Mouse (Mus musculus) urinary bladder, adult 18-20 months (tissue): ENCODE measurements around the gene Pan3.

Experiments
- DNase-seq, 2 experiments: peaks; one replicate each; pipeline ENCODE4 v3.0.0; 2022; ENCODE audit warnings: low spot score in 2 of 2, mixed read lengths in 2 of 2

The Pan3 gene

GRCm38 (mm10) chr5:147551879-147552627 is 122.1 kb downstream of the Pan3 start:
- DNase-seq = no peak

GRCm38 (mm10) chr5:147557641-147558040 is 127.7 kb downstream of the Pan3 start:
- peak in 1 of 2 experiments; percentile 18 for DNase-seq

- no peak for DNase-seq
Observed at GRCm38 (mm10) chr5:147563511-147564139, 133.7 kb downstream of the Pan3 start.

- DNase-seq = no peak
Observed at GRCm38 (mm10) chr5:147564140-147564590, 134.2 kb downstream of the Pan3 start.

GRCm38 (mm10) chr5:147565444-147565843 is 135.5 kb downstream of the Pan3 start:
- no peak for DNase-seq

- no peak for DNase-seq
Observed at GRCm38 (mm10) chr5:147566335-147566734, 136.4 kb downstream of the Pan3 start.

- DNase-seq = no peak
Observed at GRCm38 (mm10) chr5:147572695-147573094, 142.7 kb downstream of the Pan3 start.

- DNase-seq = no peak
Observed at GRCm38 (mm10) chr5:147573555-147573954, 143.6 kb downstream of the Pan3 start.

- DNase-seq = no peak
Observed at GRCm38 (mm10) chr5:147574517-147574916, 144.6 kb downstream of the Pan3 start.

GRCm38 (mm10) chr5:147577003-147577402 is 147.0 kb downstream of the Pan3 start:
- DNase-seq = no peak

GRCm38 (mm10) chr5:147579148-147579547 is 149.2 kb downstream of the Pan3 start:
- DNase-seq = no peak

GRCm38 (mm10) chr5:147579691-147580090 is 149.7 kb downstream of the Pan3 start:
- DNase-seq = no peak

GRCm38 (mm10) chr5:147580181-147580580 is 150.2 kb downstream of the Pan3 start:
- no peak for DNase-seq

GRCm38 (mm10) chr5:147583702-147584298 is 153.8 kb downstream of the Pan3 start:
- DNase-seq = peak; percentile 47 to 73

- no peak for DNase-seq
Observed at GRCm38 (mm10) chr5:147584648-147585047, 154.7 kb downstream of the Pan3 start.

GRCm38 (mm10) chr5:147585070-147585469 is 155.1 kb downstream of the Pan3 start:
- no peak for DNase-seq

GRCm38 (mm10) chr5:147589814-147590213 is 159.9 kb downstream of the Pan3 start:
- peak; percentile 6 to 11 for DNase-seq

GRCm38 (mm10) chr5:147597825-147598224 is 167.9 kb downstream of the Pan3 start:
- no peak for DNase-seq
